Mouse (Mus musculus): Measurements from ENCODE around the gene Ubqln3.

Ubqln3 gene

DNA sequence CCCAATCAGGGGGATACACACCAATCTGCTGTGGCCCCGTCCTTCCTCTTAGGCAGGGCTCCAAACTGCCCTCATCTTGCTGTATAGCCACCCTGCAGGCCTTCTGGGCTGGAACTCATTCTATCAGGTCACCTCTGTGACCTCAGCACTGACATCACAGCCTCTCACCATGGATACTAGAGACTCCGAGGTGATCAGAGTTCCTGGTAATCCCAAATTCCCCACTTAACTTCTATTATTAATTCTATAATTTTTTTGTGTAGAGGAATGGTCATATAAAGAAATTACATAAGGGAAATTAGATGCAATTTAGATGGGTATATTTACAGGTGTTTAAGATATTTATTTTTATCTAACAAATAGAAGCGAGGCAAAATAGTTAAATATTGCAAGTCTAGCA, at the start of gene Ubqln3:
Ubqln3 (minus strand) TSS at position 101 of the 400 bp plus-strand sequence.
- DNase-seq (ENCODE audit: low read depth, low spot score): no peak

DNA sequence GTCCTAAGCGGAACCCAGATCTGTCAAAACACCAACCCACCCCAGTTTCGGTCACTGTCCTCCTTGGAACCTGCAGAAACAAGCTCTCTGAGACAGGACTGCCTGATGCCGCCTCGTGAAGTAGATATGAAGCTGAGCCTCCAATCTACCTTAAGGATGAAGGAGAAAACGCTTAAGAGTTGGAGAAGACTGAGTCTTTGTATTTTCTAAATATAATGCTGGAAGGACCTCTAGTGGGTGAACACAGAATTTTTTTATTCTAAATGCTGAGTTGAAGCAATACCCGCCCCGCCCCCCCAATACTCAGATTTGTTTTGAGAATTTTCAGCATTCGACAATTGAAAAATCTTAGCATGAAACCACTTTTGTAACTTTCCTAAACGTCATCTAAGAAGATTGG, 48.2 kb upstream of the Ubqln3 start:
- DNase-seq (ENCODE audit: low read depth, low spot score): no peak

DNA sequence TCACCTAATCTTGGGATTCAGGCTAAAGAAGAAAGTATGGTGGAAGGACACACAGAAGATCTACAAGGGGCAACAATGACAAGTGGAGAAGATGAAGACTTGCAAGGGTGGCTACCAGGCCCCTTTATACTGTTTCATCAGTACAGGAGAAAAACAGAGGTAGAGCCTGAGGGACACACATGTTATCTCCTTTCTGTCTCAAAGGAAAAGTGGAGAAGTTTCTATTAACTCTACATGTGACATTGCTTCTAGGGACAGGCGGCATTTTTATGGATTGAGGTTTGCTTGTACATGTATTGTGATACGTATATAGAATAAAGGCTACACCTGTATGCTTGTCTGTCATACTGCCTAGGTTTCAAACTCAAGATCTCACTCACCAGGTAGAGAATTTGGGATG, 40.2 kb upstream of the Ubqln3 start, which contains the start of gene Olfr648:
Olfr648 (minus strand) TSS at position 101 of the 400 bp plus-strand sequence.
- no peak for DNase-seq (ENCODE audit: low read depth, low spot score)

DNA sequence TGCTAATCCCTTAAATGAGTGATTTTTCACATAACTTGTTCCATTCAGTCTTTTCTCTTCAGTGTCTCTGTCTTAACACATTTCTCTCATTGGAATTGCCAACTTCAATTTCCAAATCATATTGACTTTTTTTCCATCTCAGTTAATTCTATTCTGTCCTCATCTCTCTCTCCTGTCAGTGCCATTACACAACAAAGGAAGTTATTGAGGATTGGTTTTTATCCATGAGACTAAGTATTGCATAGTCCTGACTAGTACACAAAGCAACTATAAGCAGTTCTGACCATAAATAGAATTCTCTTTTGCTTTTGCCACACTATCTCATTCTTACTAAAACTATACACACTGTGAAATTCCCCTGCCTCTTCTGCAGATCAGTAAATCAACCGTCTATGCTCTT, 36.0 kb upstream of the Ubqln3 start:
- no peak for DNase-seq (ENCODE audit: low read depth, low spot score)

DNA sequence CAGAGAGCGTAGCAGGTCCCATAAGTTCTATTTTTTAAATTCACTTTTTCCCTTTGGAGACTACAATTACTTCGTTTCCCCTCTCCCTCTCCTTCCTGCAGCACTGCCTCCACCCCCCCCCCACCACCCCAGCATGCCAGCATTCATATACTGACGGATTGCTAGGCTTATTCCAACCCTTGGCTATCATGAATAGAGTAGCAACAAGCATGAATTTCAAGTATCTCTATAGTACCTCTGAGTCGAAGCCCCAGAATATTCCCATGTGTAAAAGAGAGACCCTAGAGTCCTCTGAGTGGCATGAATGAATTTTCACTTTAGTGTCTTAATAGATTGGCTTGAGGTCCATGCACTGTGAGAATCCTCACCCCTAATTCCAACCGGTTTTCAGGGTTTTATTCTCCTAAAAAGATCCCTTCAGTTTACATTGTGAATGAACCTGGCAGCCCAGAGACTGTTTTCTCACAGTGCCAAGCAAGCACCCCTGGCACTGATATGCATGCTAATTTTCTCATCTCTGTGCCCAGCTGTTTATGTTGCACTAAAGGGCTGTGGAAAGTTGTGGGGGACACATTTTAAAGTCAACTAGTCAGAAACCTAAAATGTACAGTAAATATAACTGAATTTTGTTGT, 35.5 kb upstream of the Ubqln3 start:
- no peak for DNase-seq (ENCODE audit: low read depth, low spot score)

DNA sequence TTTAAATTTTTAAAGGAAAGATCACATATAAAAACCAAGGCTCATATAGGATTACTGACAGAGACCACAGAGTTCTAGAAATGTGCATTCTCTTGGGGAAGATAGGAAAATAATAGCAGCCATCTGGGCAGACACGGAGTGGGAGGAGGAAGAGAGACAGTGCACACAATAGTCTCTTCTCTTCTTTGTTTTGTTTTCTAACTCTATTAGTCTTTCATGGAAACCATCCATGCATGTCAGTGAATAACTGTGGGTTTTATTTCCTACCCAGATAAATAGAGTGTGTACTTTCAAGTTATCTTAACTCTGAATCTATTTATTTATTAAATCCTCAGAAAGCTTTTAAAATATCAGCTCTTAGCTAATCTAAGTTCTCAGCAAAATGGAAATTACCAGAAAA, 32.0 kb upstream of the Ubqln3 start:
- no peak for DNase-seq (ENCODE audit: low read depth, low spot score)

DNA sequence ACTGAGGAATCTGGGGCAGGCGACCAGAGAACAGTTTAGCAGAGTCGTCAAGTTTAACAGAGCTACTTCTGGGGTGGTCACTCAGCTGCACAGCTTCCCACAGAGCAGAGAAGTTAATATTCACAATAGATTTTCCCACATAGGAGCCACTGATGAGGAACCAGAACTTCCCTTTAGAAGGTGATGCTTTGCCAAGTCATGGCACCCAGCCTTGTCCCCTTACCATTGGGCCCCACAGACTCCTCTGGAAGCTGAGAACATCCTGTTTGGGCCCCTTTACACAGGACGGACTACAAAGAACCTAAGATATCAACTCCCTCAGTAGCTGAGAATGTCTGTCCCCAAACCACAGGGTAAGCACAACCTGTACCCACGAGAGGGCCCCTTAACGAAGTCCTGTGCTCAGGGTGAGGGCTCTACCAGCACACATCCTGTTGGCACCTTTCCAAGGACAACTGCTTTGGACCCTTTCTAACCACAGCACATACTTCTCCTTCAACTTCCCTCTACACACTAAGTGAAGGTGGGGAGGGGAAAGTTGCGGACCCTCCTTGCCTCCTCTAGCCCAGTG, 26.6 kb upstream of the Ubqln3 start:
- no peak for DNase-seq (ENCODE audit: low read depth, low spot score)

DNA sequence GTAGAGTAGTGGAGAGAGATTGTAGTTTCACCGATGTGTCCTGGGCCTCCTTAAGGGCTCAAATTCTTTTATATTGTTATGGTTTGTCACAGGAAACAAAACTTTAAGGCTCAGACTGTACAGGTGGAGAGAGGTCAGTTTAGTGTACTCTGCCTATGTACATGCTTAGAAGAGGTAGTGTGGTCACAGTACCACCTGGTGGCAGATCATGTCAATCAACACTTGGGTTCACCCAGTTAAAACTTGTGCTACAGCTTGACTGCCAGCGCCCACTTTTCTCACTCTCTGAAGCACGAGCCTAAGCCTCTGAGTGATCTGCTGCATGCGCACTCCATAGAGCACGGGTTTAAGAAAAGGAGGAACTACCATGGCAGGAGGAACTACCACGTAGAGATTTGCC, 24.0 kb upstream of the Ubqln3 start:
- peak; percentile 9 for DNase-seq (ENCODE audit: low read depth, low spot score)

DNA sequence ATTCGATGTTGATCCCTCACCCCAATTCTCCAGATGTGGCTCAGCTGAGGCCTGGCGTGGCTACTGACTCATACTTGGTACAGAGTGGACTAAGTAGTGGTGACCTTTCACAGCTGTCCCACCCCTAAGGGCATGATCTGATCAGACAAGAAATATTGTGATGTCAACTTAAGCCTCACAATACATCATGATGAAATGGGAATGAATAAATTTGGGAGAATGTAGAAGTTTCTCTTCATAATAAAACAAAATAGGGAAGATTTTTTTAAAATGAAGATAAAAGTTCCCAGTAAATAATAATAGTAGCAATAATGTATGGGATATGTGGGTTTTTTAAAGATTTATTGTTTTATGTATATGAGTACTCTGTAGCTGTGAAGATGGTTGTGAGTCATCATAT, 7.4 kb upstream of the Ubqln3 start, which contains the start of gene Ubqlnl:
Ubqlnl (minus strand) TSS at position 101 of the 400 bp plus-strand sequence.
- DNase-seq (ENCODE audit: low read depth, low spot score): no peak

DNA sequence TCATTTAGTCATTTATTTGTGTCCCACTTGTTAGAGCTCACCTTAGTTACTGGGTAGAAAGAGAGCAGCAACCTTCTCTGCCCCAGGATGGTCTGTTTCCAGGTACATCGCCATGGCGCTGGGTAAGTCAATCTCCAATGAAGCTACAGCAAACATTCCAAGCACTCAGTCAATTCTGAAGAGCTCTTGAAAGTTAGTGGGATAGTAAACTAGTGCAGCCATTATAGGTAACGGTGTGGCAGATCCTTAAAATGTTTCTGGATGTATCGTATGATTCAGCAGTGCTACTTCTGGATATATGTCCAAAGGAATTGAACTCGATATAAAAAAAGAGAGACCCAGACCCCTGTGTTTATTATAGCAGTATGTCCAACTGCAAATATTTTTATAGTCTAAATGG, 5.8 kb downstream of the Ubqln3 start, which contains the start of gene Olfr643:
Olfr643 (minus strand) TSS at position 101 of the 400 bp plus-strand sequence.
- no peak for DNase-seq (ENCODE audit: low read depth, low spot score)

DNA sequence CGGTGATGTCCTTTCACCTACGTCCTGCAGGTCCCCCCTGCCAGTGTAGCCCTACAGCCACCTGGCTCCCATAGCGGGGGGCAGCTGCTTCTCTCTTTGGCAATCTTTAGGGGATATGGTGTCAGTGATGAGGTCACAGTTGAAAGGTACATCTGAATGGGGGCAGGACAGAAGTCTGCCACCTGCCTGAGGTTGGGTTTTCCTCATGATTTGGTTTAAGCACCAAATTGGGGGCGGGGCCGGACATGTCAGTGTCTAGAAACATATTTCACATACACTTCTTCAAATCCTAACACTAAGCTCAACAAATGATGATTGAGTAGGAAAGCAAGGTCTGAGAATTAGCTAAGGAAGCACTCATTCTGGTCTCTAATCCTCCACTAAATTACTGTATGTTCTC, 13.4 kb downstream of the Ubqln3 start, which contains the start of gene Ubqln5:
Ubqln5 (minus strand) TSS at position 101 of the 400 bp plus-strand sequence.
- no peak for DNase-seq (ENCODE audit: low read depth, low spot score)

DNA sequence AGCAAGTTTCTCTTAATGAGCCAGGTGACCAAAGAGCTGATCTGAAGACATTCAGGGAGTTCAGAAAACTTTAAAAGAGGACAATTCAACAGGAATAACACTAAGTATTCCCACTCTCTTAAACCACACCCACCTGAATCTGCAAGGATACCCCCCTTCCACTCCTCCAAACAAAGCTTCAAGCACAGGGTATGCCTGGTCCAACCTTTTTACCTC, 38.4 kb downstream of the Ubqln3 start, which contains the start of gene Olfr646:
Olfr646 (plus strand) TSS at position 117 of the 216 bp plus-strand sequence.
- no peak for DNase-seq (ENCODE audit: low read depth, low spot score)

DNA sequence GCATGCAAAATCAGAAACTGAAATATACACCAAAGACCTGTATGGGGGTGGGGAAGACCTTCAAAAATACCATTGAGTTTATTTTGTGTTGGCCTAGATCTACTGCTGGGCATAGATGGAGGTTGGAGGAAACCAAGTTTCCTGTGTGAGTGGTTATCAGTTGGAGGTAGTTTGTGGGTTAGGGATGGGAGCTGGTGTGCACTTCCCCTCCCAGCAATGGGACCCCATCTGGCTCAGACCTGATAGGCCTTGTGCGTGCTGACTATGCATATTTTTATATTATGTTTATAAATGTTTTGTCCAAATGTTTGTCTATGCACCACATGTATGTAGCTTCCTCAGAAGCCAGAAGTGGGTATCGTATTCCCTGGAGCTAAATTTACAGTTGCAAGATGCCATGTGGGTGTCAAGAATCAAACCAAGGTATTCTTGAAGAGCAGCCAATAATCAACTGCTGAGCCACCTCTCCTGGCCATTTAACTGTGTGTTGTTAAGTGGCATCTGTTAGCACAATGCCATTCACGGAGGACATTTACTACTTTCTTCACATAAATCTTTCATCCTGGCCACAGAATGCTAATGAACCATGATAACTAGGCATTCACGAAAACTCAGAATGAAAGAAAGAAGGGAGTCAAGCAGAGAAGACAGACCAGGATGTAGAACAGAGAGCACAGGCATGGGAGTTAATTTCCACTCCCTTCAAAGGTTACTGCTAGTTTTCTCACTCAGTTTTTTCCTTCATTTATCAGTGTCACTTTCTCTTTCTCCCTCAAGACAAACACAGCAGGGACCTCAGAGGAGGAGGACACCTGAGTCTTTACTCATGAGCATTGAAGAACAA, 38.9 kb downstream of the Ubqln3 start:
- no peak for DNase-seq (ENCODE audit: low read depth, low spot score)

All from ZHBTc4 (cell line).